Mouse (Mus musculus): Measurements from ENCODE around the gene Trim17.

DNA sequence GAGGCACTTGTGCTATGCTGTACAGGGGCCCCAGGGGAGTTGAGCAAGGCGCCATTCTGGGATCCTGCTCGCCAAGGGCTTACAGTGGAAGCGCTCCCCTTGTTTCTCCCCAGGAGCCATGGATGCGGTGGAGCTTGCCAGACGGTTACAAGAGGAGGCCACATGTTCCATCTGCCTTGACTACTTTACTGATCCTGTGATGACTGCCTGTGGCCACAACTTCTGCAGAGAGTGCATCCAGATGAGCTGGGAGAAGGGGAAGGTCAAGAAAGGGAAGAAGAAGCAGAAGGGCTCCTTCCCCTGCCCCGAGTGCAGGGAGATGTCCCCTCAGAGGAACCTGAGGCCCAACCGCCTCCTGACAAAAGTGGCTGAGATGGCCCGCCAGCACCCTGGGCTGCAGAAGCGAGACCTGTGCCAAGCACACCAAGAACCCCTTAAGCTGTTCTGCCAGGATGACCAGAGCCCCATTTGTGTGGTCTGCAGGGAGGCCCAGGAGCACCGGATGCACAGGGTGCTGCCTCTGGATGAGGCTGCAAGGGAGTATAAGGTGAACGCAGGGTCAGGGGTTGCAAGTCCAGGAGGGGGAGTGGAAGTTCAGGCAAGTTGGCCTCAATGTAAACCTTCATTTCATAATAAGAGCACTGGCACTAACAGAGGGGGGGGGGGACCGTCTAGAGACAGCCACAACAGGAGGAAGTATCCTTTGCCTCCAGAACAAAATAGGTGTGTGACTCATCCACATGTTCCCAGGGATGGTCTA, 10.7 kb downstream of the Trim17 start:
- no peak for TF ChIP-seq CTCF (IDR thresholded peaks at IDR 0.05; ENCODE audit: control insufficient read depth, insufficient read depth, insufficient read length)
- TF ChIP-seq MYOG (IDR thresholded peaks at IDR 0.05; ENCODE audit: control insufficient read depth, extremely low read depth, insufficient read length), result no peak
- no peak for TF ChIP-seq MAX (IDR thresholded peaks at IDR 0.05)
- TF ChIP-seq USF1 (IDR thresholded peaks at IDR 0.05; ENCODE audit: low read depth), result no peak
- no peak for TF ChIP-seq FOSL1 (IDR thresholded peaks at IDR 0.05; ENCODE audit: insufficient read depth, low read length, poor library complexity, severe bottlenecking)
- no peak for TF ChIP-seq CEBPB (IDR thresholded peaks at IDR 0.05; ENCODE audit: low read depth)
- no peak for TF ChIP-seq MYOD1 (IDR thresholded peaks at IDR 0.05; ENCODE audit: control insufficient read depth, insufficient read length, low read depth)

Measured in C2C12 (cell line).